In the genomic region with DNA sequence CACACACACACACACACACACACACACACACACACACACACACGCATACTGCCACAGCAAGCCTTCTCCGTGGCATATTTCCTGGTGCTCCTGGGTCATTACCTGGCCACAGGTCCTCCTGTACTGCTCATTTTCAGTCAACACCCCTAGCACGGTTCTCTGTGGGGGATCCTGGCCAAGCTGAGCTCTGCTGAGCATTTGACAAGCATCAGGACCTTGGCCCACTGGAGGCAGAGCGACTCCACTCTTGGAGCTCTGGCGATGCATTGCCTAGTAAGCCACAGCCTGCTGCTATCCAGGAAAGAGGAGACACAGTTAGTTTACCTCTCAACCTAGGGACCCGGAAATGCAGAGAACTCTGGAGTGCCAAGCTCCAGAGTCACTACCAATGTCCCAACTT, we compare ENCODE assay signal across 10 mouse cellular contexts. TPM values are rescaled to one million over a fixed set of nuclear protein-coding genes. Genes with fewer than 3 reads are reported as not detected.
A peak's percentile ranks its signal among the peaks of the same experiment; 100 is the strongest.
DNase-seq lines count a peak whose midpoint lies in the region; ATAC-seq and TF ChIP-seq lines count a peak whose summit lies in the region.
"Had no signal": no experiment of that assay in that cellular context is flagged by ENCODE, and none has a peak within 500 bp of the region (broad histone marks: within the 10 kb centered on the region; RNA-seq: fewer than 3 reads in every experiment).

No protein-coding gene starts in this region.

- TF ChIP-seq POLR2A in heart, adult 2 months (IDR thresholded peaks at IDR 0.05; ENCODE audit: insufficient read depth, low read depth, low read length) = no peak

- TF ChIP-seq EP300 in heart, adult 2 months (IDR thresholded peaks at IDR 0.05; ENCODE audit: insufficient read depth, low read depth, low read length) = no peak

- H3K9me3 ChIP-seq in heart, embryonic 15.5 days (replicated peaks) = no peaks in the 10 kb centered on the region
- no peaks in the 10 kb centered on the region for H3K9me3 ChIP-seq in embryonic facial prominence, embryonic 10.5 days
- H3K9me3 ChIP-seq in hindbrain, embryonic 13.5 days = no peaks in the 10 kb centered on the region
- H3K9me3 ChIP-seq in midbrain, embryonic 14.5 days (ENCODE audit: control insufficient read depth, low read length) = no peaks in the 10 kb centered on the region
- H3K9me3 ChIP-seq: liver, embryonic 15.5 days had no signal

- no peak for ATAC-seq in heart, embryonic 15.5 days (replicated peaks; ENCODE audit: insufficient number of reproducible peaks, insufficient read depth, low FRiP score, low read depth)
- no peak for ATAC-seq in hindbrain, embryonic 13.5 days (ENCODE audit: low FRiP score)
- no peak for ATAC-seq in midbrain, embryonic 14.5 days (ENCODE audit: low FRiP score, low TSS enrichment)
- no peak for ATAC-seq in granulocyte monocyte progenitor cell, adult 5-6 weeks (replicated peaks; ENCODE audit: poor library complexity, severe bottlenecking)

- H3K79me2 ChIP-seq in heart, adult 2 months (replicated peaks; ENCODE audit: control insufficient read depth, insufficient read depth, low read length) = no peaks in the 10 kb centered on the region

- no peaks in the 10 kb centered on the region for H3K36me3 ChIP-seq in heart, embryonic 15.5 days
- no peaks in the 10 kb centered on the region for H3K36me3 ChIP-seq in heart, adult 2 months (ENCODE audit: control insufficient read depth, insufficient read depth, low read length)
- no peaks in the 10 kb centered on the region for H3K36me3 ChIP-seq in embryonic facial prominence, embryonic 10.5 days (replicated peaks)
- no peaks in the 10 kb centered on the region for H3K36me3 ChIP-seq in hindbrain, embryonic 13.5 days
- H3K36me3 ChIP-seq in midbrain, embryonic 14.5 days (ENCODE audit: control insufficient read depth, insufficient read depth, low read length) = no peaks in the 10 kb centered on the region
- H3K36me3 ChIP-seq: liver, embryonic 15.5 days had no signal

- H3K4me3 ChIP-seq in heart, embryonic 15.5 days = peak overlapping the region; percentile 59; the same call in 1 of the 2 replicates
- H3K4me3 ChIP-seq in heart, adult 2 months = no peak overlapping the region
- peak overlapping the region; percentile 71 for H3K4me3 ChIP-seq in embryonic facial prominence, embryonic 10.5 days
- H3K4me3 ChIP-seq in hindbrain, embryonic 13.5 days = no peak overlapping the region
- H3K4me3 ChIP-seq in midbrain, embryonic 14.5 days (replicated peaks; ENCODE audit: low read depth, low read length) = no peak overlapping the region

- H3K27ac ChIP-seq in heart, embryonic 15.5 days = no peak overlapping the region
- H3K27ac ChIP-seq in heart, adult 2 months = no peak overlapping the region
- H3K27ac ChIP-seq in embryonic facial prominence, embryonic 10.5 days (replicated peaks) = peak overlapping the region; percentile 77; the same call in 1 of the 2 replicates
- H3K27ac ChIP-seq in hindbrain, embryonic 13.5 days = no peak overlapping the region
- H3K27ac ChIP-seq in midbrain, embryonic 14.5 days (replicated peaks; ENCODE audit: low read depth, low read length) = no peak overlapping the region
- H3K27ac ChIP-seq: liver, embryonic 15.5 days had no signal

- no peak overlapping the region for H3K9ac ChIP-seq in heart, embryonic 15.5 days
- H3K9ac ChIP-seq in heart, adult 2 months (ENCODE audit: low read depth, low read length) = no peak overlapping the region
- H3K9ac ChIP-seq in hindbrain, embryonic 13.5 days = no peak overlapping the region
- H3K9ac ChIP-seq in midbrain, embryonic 14.5 days (replicated peaks; ENCODE audit: low read length) = no peak overlapping the region
- H3K9ac ChIP-seq: liver, embryonic 15.5 days had no signal

- 49% methylated on average over 6 of the region's 6 CpGs for WGBS in heart, embryonic 15.5 days
- WGBS in heart, adult 2 months = 65% methylated on average over 6 of the region's 6 CpGs
- 44% methylated on average over 6 of the region's 6 CpGs for WGBS in embryonic facial prominence, embryonic 10.5 days
- 44% methylated on average over 6 of the region's 6 CpGs for WGBS in hindbrain, embryonic 13.5 days
- WGBS in midbrain, embryonic 14.5 days = 55% methylated on average over 6 of the region's 6 CpGs

- H3K4me1 ChIP-seq in heart, embryonic 15.5 days (replicated peaks) = peaks cover 13% of the 10 kb centered on the region
- no peaks in the 10 kb centered on the region for H3K4me1 ChIP-seq in heart, adult 2 months (ENCODE audit: control insufficient read depth, insufficient read depth, low read length)
- peaks cover 18% of the 10 kb centered on the region for H3K4me1 ChIP-seq in embryonic facial prominence, embryonic 10.5 days
- peaks cover 11% of the 10 kb centered on the region; the same call in 1 of the 2 replicates for H3K4me1 ChIP-seq in hindbrain, embryonic 13.5 days (replicated peaks)
- peaks cover 9% of the 10 kb centered on the region for H3K4me1 ChIP-seq in midbrain, embryonic 14.5 days (ENCODE audit: control insufficient read depth, insufficient read depth, low read length)

- no peak for DNase-seq in heart, adult 2 months
- DNase-seq in embryonic facial prominence, embryonic 10.5 days (ENCODE audit: low spot score) = no peak
- no peak for DNase-seq in midbrain, embryonic 14.5 days
- DNase-seq in cerebellum, adult 11-12 months = no peak
- DNase-seq in urinary bladder, postnatal 10 days (ENCODE audit: low spot score) = no peak

- H3K27me3 ChIP-seq in heart, embryonic 15.5 days = peaks cover 31% of the 10 kb centered on the region
- H3K27me3 ChIP-seq in heart, adult 2 months (ENCODE audit: control insufficient read depth, insufficient read depth, low read length) = peaks cover 5% of the 10 kb centered on the region
- H3K27me3 ChIP-seq in embryonic facial prominence, embryonic 10.5 days (replicated peaks; ENCODE audit: low read depth, poor library complexity, severe bottlenecking) = peaks cover 71% of the 10 kb centered on the region
- peaks cover 39% of the 10 kb centered on the region for H3K27me3 ChIP-seq in hindbrain, embryonic 13.5 days
- H3K27me3 ChIP-seq in midbrain, embryonic 14.5 days (ENCODE audit: control insufficient read depth, insufficient read depth, low read length) = 0 out of 2 replicates have a peak, but pooled peaks cover 7% of the 10 kb centered on the region

- intact Hi-C loops in heart, adult 2 months (cut with DNase I) = no loop called here

- no peak for TF ChIP-seq CTCF in heart, adult 2 months (IDR thresholded peaks at IDR 0.05)

- peak overlapping the region; percentile 97 for H3K4me2 ChIP-seq in heart, embryonic 15.5 days
- H3K4me2 ChIP-seq in hindbrain, embryonic 13.5 days = peak overlapping the region; percentile 97
- peak overlapping the region; percentile 99 for H3K4me2 ChIP-seq in midbrain, embryonic 14.5 days (ENCODE audit: low read length)

RNA-seq across cellular contexts. Expression of a gene that starts 1.1 kb away (rescaled TPM):
- 1.2 and 1.4 TPM in 2 replicates for polyA plus RNA-seq in heart, embryonic 15.5 days (2015; fragmentation: Nextera tagmentation; extraction: Ambion mirVana)
- total RNA-seq in heart, adult 2 months (2021) = not detected
- polyA plus RNA-seq in heart, adult 2 months (2012; rRNA removed) = 0.08 and 0.20 TPM in 2 replicates
- polyA plus RNA-seq in embryonic facial prominence, embryonic 10.5 days (2016; fragmentation: Nextera tagmentation; extraction: Ambion mirVana) = 1.4 and 1.9 TPM in 2 replicates
- polyA plus RNA-seq in hindbrain, embryonic 13.5 days (2015; fragmentation: Nextera tagmentation; extraction: Ambion mirVana) = 2.2 TPM in 2 replicates
- 1.1 and 2.2 TPM in 2 replicates for polyA plus RNA-seq in midbrain, embryonic 14.5 days (2014; fragmentation: Nextera tagmentation; extraction: Ambion mirVana)
- total RNA-seq in granulocyte monocyte progenitor cell, adult 5-6 weeks (2014; fragmentation: Nextera tagmentation) = not detected in 2 replicates
- total RNA-seq in granulocyte monocyte progenitor cell, adult 5-6 weeks (2017) = not detected in 2 replicates
- total RNA-seq: neutrophil, adult 5-6 weeks had no signal

RNA-seq across cellular contexts. Expression of a gene that starts 57.7 kb away (rescaled TPM):
- polyA plus RNA-seq in heart, embryonic 15.5 days (2015; fragmentation: Nextera tagmentation; extraction: Ambion mirVana) = 29.3 and 32.7 TPM in 2 replicates
- 10 to 100 TPM; 45.1 to 45.7 TPM for total RNA-seq in heart, adult 2 months (2021)
- polyA plus RNA-seq in heart, adult 2 months (2012; rRNA removed) = 11.9 and 19.2 TPM in 2 replicates
- 72.1 and 75.9 TPM in 2 replicates for polyA plus RNA-seq in embryonic facial prominence, embryonic 10.5 days (2016; fragmentation: Nextera tagmentation; extraction: Ambion mirVana)
- 20.0 and 21.7 TPM in 2 replicates for polyA plus RNA-seq in hindbrain, embryonic 13.5 days (2015; fragmentation: Nextera tagmentation; extraction: Ambion mirVana)
- polyA plus RNA-seq in midbrain, embryonic 14.5 days (2014; fragmentation: Nextera tagmentation; extraction: Ambion mirVana) = 11.8 and 16.4 TPM in 2 replicates
- 9.5 and 14.7 TPM in 2 replicates for total RNA-seq in granulocyte monocyte progenitor cell, adult 5-6 weeks (2014; fragmentation: Nextera tagmentation)
- 19.6 and 26.0 TPM in 2 replicates for total RNA-seq in granulocyte monocyte progenitor cell, adult 5-6 weeks (2017)

Comparison
In these comparisons a context has a peak if more than half of its experiments do, and no peak if none do; other contexts are left out.
1. H3K4me3 ChIP-seq: peak in heart, embryonic 15.5 days (single experiment) and embryonic facial prominence, embryonic 10.5 days (single experiment); none in heart, adult 2 months (single experiment), hindbrain, embryonic 13.5 days (single experiment) and midbrain, embryonic 14.5 days (single experiment).
2. Peak in every context shown above with its lines, with median percentiles within 50 percentile points of each other: H3K4me2 ChIP-seq.